Mouse (Mus musculus): Measurements from ENCODE around the gene Eif4h. TPM values are rescaled to one million over a fixed set of nuclear protein-coding genes. Genes with fewer than 3 reads are reported as not detected.

The Eif4h gene
- total RNA-seq, 2 experiments from 2014 or later: 92.2 to 105 TPM

GRCm38 (mm10) chr5:134584798-134585197, 54.5 kb downstream of the Eif4h start:
- Histone ChIP-seq H3K27ac (no peak overlapping the region), H3K4me3 (no peak overlapping the region)
- TF ChIP-seq CTCF (IDR thresholded peaks at IDR 0.05): no peak
- intact Hi-C loops (cut with DNase I): loop anchor here (5.0 kb wide), 2 partner anchors 42 to 103 kb away; partner anchors contain the start of gene Limk1
- no peak for DNase-seq

- no peak for DNase-seq
- TF ChIP-seq CTCF (IDR thresholded peaks at IDR 0.05): no peak
- Histone ChIP-seq H3K4me3 (no peak overlapping the region), H3K27ac (no peak overlapping the region)
- intact Hi-C loops (cut with DNase I): loop anchor here (2.0 to 5.0 kb wide), 4 partner anchors 42 to 103 kb away; partner anchors contain the start of gene Limk1
Measured at GRCm38 (mm10) chr5:134583884-134584213, 55.4 kb downstream of the Eif4h start.

- Histone ChIP-seq H3K4me3 (peak overlapping the region; percentile 98), H3K27ac (peak overlapping the region; percentile 86)
- DNase-seq: no peak
- intact Hi-C loops (cut with DNase I): loop anchor here (2.0 to 5.0 kb wide), 4 partner anchors 41 to 104 kb away; partner anchors contain the start of gene Limk1
- no peak for TF ChIP-seq CTCF (IDR thresholded peaks at IDR 0.05)
Measured at GRCm38 (mm10) chr5:134583006-134583883, 56.0 kb downstream of the Eif4h start.

GRCm38 (mm10) chr5:134582221-134582907, 56.9 kb downstream of the Eif4h start:
- peak; percentile 84 for TF ChIP-seq CTCF (IDR thresholded peaks at IDR 0.05)
- intact Hi-C loops (cut with DNase I): loop anchor here (2.0 to 5.0 kb wide), 4 partner anchors 40 to 105 kb away; partner anchors contain the start of gene Limk1
- Histone ChIP-seq H3K27ac (peak overlapping the region; percentile 86), H3K4me3 (peak overlapping the region; percentile 98)
- DNase-seq: peak; percentile 97

GRCm38 (mm10) chr5:134581146-134581545, 58.1 kb downstream of the Eif4h start, which contains the start of gene Rfc2:
Rfc2 (plus strand) TSS chr5:134581366.
- H3K4me3 ChIP-seq: no peak within 1 kb of the TSS
- no peak for DNase-seq
- intact Hi-C loops (cut with DNase I): loop anchor here (5.0 kb wide), 2 partner anchors 39 to 106 kb away; partner anchors contain the start of gene Limk1
- TF ChIP-seq CTCF (IDR thresholded peaks at IDR 0.05): no peak
- H3K27ac ChIP-seq: peak within 1 kb of the TSS; percentile 67

GRCm38 (mm10) chr5:134579135-134579534, 60.2 kb downstream of the Eif4h start:
- no peak overlapping the region for H3K27ac ChIP-seq
- DNase-seq: no peak
- no peak overlapping the region for H3K4me3 ChIP-seq
- intact Hi-C loops (cut with DNase I): no loop called here
- TF ChIP-seq CTCF (IDR thresholded peaks at IDR 0.05): no peak

GRCm38 (mm10) chr5:134577534-134577933, 61.8 kb downstream of the Eif4h start:
- TF ChIP-seq CTCF (IDR thresholded peaks at IDR 0.05): no peak
- DNase-seq: no peak
- intact Hi-C loops (cut with DNase I): no loop called here
- Histone ChIP-seq H3K27ac (no peak overlapping the region), H3K4me3 (no peak overlapping the region)

GRCm38 (mm10) chr5:134576517-134577220, 62.6 kb downstream of the Eif4h start:
- no peak overlapping the region for H3K4me3 ChIP-seq
- no peak for TF ChIP-seq CTCF (IDR thresholded peaks at IDR 0.05)
- DNase-seq: no peak

GRCm38 (mm10) chr5:134575833-134576232, 63.5 kb downstream of the Eif4h start:
- intact Hi-C loops (cut with DNase I): no loop called here
- no peak for TF ChIP-seq CTCF (IDR thresholded peaks at IDR 0.05)
- DNase-seq: no peak
- no peak overlapping the region for H3K27ac ChIP-seq
- H3K4me3 ChIP-seq: no peak overlapping the region

More at GRCm38 (mm10) chr5:134576517-134577220, 62.6 kb downstream of the Eif4h start:
- intact Hi-C loops (cut with DNase I): no loop called here
- H3K27ac ChIP-seq: no peak overlapping the region

- TF ChIP-seq CTCF (IDR thresholded peaks at IDR 0.05): no peak
- intact Hi-C loops (cut with DNase I): loop anchor here (1.0 kb wide), 1 partner anchor 17 kb away; no protein-coding TSS in a partner anchor
- no peak for DNase-seq
- H3K27ac ChIP-seq: peak overlapping the region; percentile 83
- H3K4me3 ChIP-seq: peak overlapping the region; percentile 87
Measured at GRCm38 (mm10) chr5:134572508-134573214, 66.6 kb downstream of the Eif4h start.

GRCm38 (mm10) chr5:134571730-134572507, 67.4 kb downstream of the Eif4h start:
- H3K4me3 ChIP-seq: peak overlapping the region; percentile 87
- intact Hi-C loops (cut with DNase I): loop anchor here (1.0 kb wide), 1 partner anchor 17 kb away; no protein-coding TSS in a partner anchor
- peak; percentile 43 for DNase-seq
- TF ChIP-seq CTCF (IDR thresholded peaks at IDR 0.05): no peak
- peak overlapping the region; percentile 83 for H3K27ac ChIP-seq

Small RNA genes lying within 50 kb of the gene (microRNA-seq; reads per million reads assigned to microRNA genes)
- gene Mir7228: not detected

Other genes starting within 250 kb of the Eif4h start
- 10 to 100 TPM; 14.6 to 21.5 TPM for gene Gtf2ird1, start 182.8 kb downstream of the Eif4h start, total RNA-seq (2021)
- gene Clip2, start 87.1 kb downstream of the Eif4h start, total RNA-seq (2021): 1 to 10 TPM; 3.0 to 4.2 TPM
- not detected for gene Syna, start 79.3 kb downstream of the Eif4h start, total RNA-seq (2021)
- gene Rfc2, start 58.1 kb downstream of the Eif4h start, total RNA-seq (2021): 10 to 100 TPM; 18.3 to 19.8 TPM
- gene Lat2, start 24.5 kb downstream of the Eif4h start, total RNA-seq (2021): 1 to 10 TPM in 1 of 2 experiments, under 1 TPM in 1; 0.87 to 1.2 TPM
- 1 to 10 TPM; 1.5 to 2.2 TPM for gene Limk1, start 49.1 kb upstream of the Eif4h start, total RNA-seq (2021)
- gene Eln, start 107.8 kb upstream of the Eif4h start, total RNA-seq (2021): 10 to 100 TPM; 17.6 to 31.6 TPM

Data from gastrocnemius, adult 2 months (tissue).